Mouse (Mus musculus) neural tube, embryonic 12.5 days (tissue): Measurements from ENCODE around the gene Sqor. TPM values are rescaled to one million over a fixed set of nuclear protein-coding genes. Genes with fewer than 3 reads are reported as not detected.

Source experiments
- ATAC-seq: fragments of 200-750 bp; cut with Nextera tagmentation; 2 replicates; pipeline ENCODE4 v1.8.0; 2017; ENCODE audit warnings: low read depth, mild to moderate bottlenecking, moderate TSS enrichment, moderate library complexity; ENCODE audit not compliant: low FRiP score
- H3K27ac ChIP-seq: fragments of 300-500 bp; sonication (generic); 2 replicates; pipeline ENCODE4 v1.5.1; 2016
- H3K27me3 ChIP-seq: fragments of 300-500 bp; sonication (generic); replicated peaks from 2 replicates; pipeline ENCODE4 v1.6.1; 2016; ENCODE audit warnings: mild to moderate bottlenecking
- H3K36me3 ChIP-seq: fragments of 300-500 bp; sonication (generic); 2 replicates; pipeline ENCODE4 v1.6.1; 2016; ENCODE audit warnings: mild to moderate bottlenecking
- H3K4me1 ChIP-seq: fragments of 300-500 bp; sonication (generic); 2 replicates; pipeline ENCODE4 v1.6.1; 2016
- H3K4me2 ChIP-seq: fragments of 300-500 bp; sonication (generic); replicated peaks from 2 replicates; pipeline ENCODE4 v1.6.1; 2016; ENCODE audit warnings: mild to moderate bottlenecking
- H3K4me3 ChIP-seq: fragments of 300-500 bp; sonication (generic); 2 replicates; pipeline ENCODE4 v1.5.1; 2016
- H3K9ac ChIP-seq: fragments of 300-500 bp; sonication (generic); 2 replicates; pipeline ENCODE4 v1.6.1; 2016; ENCODE audit warnings: mild to moderate bottlenecking
- H3K9me3 ChIP-seq: fragments of 300-500 bp; sonication (generic); 2 replicates; pipeline ENCODE4 v1.6.1; 2016; ENCODE audit warnings: mild to moderate bottlenecking
- WGBS: fragments of 180-500 bp; shearing (Covaris S2); methylation state at CpG from one replicate; pipeline ENCODE4 v1.1.7; 2016; 5-methylcytosine and 5-hydroxymethylcytosine counted together
- polyA plus RNA-seq: library from polyadenylated mRNA; unstranded; fragments of >200 nt; fragmentation: Nextera tagmentation; extraction: Ambion mirVana; gene quantifications from 2 replicates; pipeline ENCODE4 v1.2.1, GENCODE M21; 2016

The Sqor gene
- polyA plus RNA-seq = 2.2 and 2.4 TPM in 2 replicates

DNA sequence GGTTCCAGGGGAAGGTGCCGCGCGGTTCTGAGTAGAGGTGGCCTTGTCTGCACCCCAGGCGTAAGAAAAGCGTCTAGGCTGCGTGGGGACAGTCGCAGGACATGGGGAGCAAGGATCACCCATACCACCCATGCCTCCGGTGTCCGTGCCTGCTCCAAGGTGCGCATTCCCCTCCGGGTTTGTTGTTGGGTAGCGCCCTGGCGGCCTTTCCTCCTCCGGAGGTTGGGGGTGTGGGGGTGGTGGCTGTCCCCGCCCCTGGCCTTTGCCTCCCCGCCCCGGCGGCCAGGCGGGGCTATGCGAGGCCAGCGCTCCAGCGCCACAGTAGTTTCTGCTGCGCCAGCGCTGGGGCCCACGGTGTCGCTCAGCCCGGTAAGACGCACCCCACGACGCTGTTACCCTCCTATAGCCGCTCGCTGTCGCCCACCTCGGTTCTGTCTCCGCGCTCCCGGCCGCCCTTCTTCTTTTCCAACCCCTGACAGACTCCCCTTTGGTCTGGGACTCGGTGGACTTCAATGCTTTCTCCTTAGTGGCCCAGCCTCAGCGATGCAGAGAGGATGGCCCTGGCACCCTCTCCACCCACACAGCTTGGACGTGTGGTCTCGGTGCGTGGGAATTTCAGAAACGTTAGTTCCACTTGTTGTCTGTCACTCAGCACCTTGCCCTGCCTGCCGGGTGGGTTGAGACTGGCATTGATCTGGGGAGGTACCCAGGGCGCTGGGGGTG is at the start of gene Sqor:
Gene Sqor, plus strand, starts transcription at position 167 of the 723 bp plus-strand sequence.
- Histone ChIP-seq H3K4me2 (peak within 1 kb of the TSS; percentile 69), H3K4me3 (peak within 1 kb of the TSS; percentile 31), H3K36me3 (no peaks in the 10 kb centered on the region), H3K9ac (0 out of 2 replicates have a peak within 1 kb of the TSS, but pooled peaks have one; percentile 3), H3K4me1 (peaks cover 8% of the 10 kb centered on the region; the same call in 1 of the 2 replicates), H3K27me3 (peaks cover 24% of the 10 kb centered on the region), H3K27ac (no peak within 1 kb of the TSS), H3K9me3 (no peaks in the 10 kb centered on the region)
- WGBS = under 1% methylated on average over 46 of the region's 46 CpGs
- peak; percentile 44 for ATAC-seq

DNA sequence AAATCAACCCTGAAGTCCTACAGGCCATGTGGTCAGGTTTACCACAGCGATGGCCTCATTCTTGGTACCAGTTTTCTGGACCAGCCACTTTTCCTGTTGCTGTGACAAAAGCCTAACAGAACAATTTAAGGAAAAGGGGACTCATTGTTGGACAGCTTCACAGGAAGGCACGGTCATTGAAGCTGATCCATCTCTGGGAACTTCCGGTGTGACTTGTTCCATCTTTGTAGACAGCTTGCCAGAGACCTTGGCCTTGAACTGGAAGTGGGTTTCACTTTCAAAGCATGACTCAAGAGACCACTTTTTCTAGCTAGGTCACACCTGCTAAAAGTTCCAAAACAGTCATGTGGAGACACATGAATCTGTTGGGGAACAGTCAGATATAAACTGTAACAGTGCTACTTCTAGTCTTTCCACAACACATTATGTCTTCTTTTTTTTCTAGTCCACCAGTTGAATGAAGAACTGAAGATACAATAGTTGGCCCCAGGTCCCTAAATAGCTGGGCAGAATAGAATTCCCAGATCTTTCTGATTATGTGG is 48.7 kb upstream of the Sqor start:
- H3K4me2 ChIP-seq = no peak overlapping the region
- H3K27me3 ChIP-seq = no peaks in the 10 kb centered on the region
- WGBS = 89% methylated on average over 3 of the region's 3 CpGs
- H3K4me1 ChIP-seq = no peaks in the 10 kb centered on the region
- H3K4me3 ChIP-seq = no peak overlapping the region
- ATAC-seq = no peak
- no peak overlapping the region for H3K9ac ChIP-seq
- no peak overlapping the region for H3K27ac ChIP-seq
- H3K9me3 ChIP-seq = no peaks in the 10 kb centered on the region
- H3K36me3 ChIP-seq = no peaks in the 10 kb centered on the region

DNA sequence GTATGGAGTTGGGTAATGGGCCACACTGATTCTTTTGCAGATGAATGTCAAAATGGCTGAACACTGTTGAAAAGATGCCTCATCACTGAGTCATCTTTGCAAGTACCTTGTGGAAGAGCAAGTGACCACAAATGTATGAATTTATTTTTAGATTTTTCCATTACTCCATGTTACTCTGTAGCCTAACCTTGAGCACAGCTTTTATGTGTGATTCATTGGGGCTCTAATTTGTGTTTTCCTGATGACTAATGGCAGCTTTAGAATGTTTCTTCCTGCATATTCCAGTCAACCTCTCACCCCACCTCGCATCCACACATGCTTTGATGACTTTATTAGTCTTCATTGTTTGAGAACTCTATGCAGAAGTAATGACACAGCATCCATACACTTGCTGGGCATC is 45.8 kb upstream of the Sqor start:
- 72% methylated on average over 1 of the region's 1 CpGs for WGBS
- H3K9ac ChIP-seq = no peak overlapping the region
- H3K27ac ChIP-seq = no peak overlapping the region
- ATAC-seq = no peak
- no peak overlapping the region for H3K4me3 ChIP-seq
- no peaks in the 10 kb centered on the region for H3K4me1 ChIP-seq
- H3K4me2 ChIP-seq = no peak overlapping the region
- H3K9me3 ChIP-seq = no peaks in the 10 kb centered on the region
- no peaks in the 10 kb centered on the region for H3K27me3 ChIP-seq
- H3K36me3 ChIP-seq = no peaks in the 10 kb centered on the region

DNA sequence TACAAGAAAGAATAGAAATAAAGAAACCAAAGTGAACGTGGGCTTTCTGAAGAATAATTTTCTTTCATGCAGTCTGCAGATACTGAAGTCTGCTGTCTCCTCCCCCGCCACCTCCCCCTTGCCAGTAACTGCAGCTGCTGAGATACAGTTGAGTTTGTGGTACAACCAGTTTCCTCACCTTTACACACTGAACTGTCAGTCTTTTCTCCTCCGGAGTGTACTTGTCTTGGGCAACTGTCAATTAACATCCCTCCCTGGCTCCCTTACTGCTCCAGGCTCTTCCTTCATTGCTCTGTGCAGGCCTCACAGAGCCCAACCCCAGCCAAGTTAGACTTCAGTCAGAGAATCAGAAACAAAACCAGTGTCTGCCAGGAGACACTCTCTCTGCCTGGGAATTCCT is 44.5 kb upstream of the Sqor start:
- Histone ChIP-seq H3K27ac (no peak overlapping the region), H3K4me2 (no peak overlapping the region), H3K36me3 (no peaks in the 10 kb centered on the region), H3K4me1 (no peaks in the 10 kb centered on the region), H3K9ac (no peak overlapping the region), H3K27me3 (no peaks in the 10 kb centered on the region), H3K9me3 (no peaks in the 10 kb centered on the region), H3K4me3 (no peak overlapping the region)
- WGBS = 84% methylated on average over 3 of the region's 3 CpGs
- no peak for ATAC-seq

DNA sequence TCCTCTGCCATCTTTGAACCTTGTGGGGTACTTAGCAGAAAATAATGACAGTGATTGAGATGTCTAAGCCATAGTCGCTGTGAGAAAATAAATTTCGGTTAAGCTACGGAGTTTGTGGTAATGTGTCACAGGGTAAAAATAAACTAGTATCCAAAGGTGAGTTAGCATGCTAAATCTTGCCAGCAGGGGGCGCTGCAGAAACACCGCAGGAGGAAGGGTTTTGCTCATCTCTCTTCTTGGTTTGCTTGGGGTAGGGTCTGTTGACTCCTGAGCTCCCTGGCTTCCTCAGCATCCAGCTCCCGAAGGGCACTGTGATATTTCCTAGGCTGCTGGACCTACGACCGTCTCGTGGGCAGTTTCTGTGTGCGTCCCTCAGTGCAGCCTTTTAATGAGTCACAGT is 39.4 kb upstream of the Sqor start:
- H3K36me3 ChIP-seq = no peaks in the 10 kb centered on the region
- 57% methylated on average over 10 of the region's 10 CpGs for WGBS
- H3K4me3 ChIP-seq = no peak overlapping the region
- H3K4me1 ChIP-seq = no peaks in the 10 kb centered on the region
- no peak overlapping the region for H3K4me2 ChIP-seq
- H3K9me3 ChIP-seq = no peaks in the 10 kb centered on the region
- no peak for ATAC-seq
- no peak overlapping the region for H3K9ac ChIP-seq
- no peak overlapping the region for H3K27ac ChIP-seq
- H3K27me3 ChIP-seq = no peaks in the 10 kb centered on the region

DNA sequence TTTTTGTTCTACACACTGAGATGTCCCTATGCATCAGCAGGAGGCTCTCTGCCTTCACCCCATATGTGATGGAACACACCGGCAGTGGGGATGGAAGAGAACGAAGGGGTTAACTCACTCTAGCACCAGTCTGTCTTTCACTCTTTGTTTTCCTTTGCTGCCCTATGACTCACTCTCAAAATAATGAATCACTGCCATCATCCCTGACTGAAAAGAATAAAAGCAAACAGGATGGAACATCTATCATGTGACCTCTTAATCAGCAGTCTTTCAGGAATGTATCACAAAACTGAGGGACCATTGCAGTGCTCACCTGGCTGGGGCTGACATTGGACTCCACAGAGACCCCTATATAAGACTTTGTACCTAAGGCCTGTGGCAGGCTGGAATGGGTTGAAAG is 33.6 kb upstream of the Sqor start:
- 73% methylated on average over 2 of the region's 2 CpGs for WGBS
- H3K4me2 ChIP-seq = no peak overlapping the region

DNA sequence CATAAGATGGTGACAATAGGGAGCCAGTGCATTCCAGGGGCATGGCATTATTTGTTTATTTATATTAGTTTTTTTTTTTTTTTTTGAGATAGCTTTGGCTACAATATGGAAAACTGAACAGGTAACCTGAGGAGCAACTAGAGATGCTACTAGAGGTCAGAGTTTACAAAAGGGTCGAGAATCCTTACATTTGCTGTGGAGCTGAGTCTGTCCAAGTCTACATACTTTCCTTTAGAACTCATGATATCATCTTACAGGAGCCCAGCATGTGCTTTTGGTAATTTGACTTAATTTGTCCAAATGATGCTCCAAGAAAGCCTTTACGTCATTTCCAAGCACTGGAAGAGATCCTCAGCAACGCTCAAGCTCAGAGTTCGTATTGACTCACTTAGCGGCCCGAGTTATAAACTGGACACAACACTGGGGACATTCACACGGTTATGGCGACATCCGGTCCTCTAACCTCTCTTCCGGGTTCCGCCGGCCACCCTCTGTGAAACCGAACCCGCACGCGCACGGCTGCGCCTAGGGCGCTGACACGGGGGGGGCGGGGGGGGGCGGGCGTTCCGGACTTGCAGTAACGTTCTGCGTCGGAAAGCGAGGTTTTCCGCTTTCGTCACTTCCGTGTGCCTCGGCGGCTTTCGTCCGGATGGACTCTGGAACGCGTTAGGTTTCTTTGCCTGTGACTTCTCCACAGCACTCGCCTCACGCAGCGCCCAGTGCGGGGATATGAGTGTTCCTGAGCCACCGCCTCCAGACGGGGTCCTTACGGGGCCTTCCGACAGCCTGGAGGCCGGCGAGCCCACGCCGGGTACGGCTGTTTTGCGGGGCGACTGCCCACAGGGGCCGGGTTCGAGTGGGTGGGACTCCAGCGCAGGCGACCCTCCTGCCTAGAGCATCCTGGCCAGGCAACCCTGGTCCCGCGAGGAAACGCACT is 26.9 kb upstream of the Sqor start, which contains the start of gene Bloc1s6:
Gene Bloc1s6, plus strand, starts transcription at position 610 of the 937 bp plus-strand sequence.
- peak; percentile 94 for ATAC-seq
- under 1% methylated on average over 49 of the region's 59 CpGs for WGBS
- H3K4me3 ChIP-seq = peak within 1 kb of the TSS; percentile 79
- peak within 1 kb of the TSS; percentile 95 for H3K9ac ChIP-seq
- H3K9me3 ChIP-seq = no peaks in the 10 kb centered on the region
- peak within 1 kb of the TSS; percentile 74 for H3K4me2 ChIP-seq
- H3K27me3 ChIP-seq = no peaks in the 10 kb centered on the region; the same call in 1 of the 2 replicates
- peaks cover 7% of the 10 kb centered on the region; the same call in 1 of the 2 replicates for H3K4me1 ChIP-seq
- H3K27ac ChIP-seq = peak within 1 kb of the TSS; percentile 86
- peaks cover 7% of the 10 kb centered on the region; the same call in 1 of the 2 replicates for H3K36me3 ChIP-seq

More for the DNA sequence above, 33.6 kb upstream of the Sqor start:
- Histone ChIP-seq H3K4me1 (no peaks in the 10 kb centered on the region), H3K9me3 (no peaks in the 10 kb centered on the region), H3K9ac (no peak overlapping the region), H3K36me3 (no peaks in the 10 kb centered on the region), H3K27me3 (no peaks in the 10 kb centered on the region; the same call in 1 of the 2 replicates), H3K27ac (no peak overlapping the region), H3K4me3 (no peak overlapping the region)
- ATAC-seq = no peak

DNA sequence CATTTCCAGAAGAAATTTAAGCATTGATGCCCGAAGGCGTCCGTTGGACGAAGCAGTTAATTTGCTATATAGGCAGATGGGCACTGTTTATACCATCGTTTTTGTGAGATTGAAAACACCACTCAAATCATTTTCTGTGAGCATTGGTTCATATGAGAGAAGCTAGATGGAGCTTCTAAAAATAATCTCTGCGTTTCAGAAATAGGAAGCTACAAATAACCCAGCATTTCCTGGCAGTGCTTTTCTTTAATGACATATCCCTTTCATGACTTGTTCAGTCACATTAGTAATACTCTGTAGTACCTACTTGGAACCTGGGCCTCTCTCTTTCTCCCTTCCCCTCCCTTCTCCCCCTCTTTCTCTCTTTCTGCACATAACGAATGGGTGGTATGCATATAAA is 26.0 kb upstream of the Sqor start:
- Histone ChIP-seq H3K9me3 (no peaks in the 10 kb centered on the region), H3K27me3 (no peaks in the 10 kb centered on the region; the same call in 1 of the 2 replicates), H3K4me1 (peaks cover 7% of the 10 kb centered on the region; the same call in 1 of the 2 replicates), H3K27ac (no peak overlapping the region), H3K4me2 (peak overlapping the region; percentile 74), H3K9ac (peak overlapping the region; percentile 95), H3K4me3 (peak overlapping the region; percentile 79), H3K36me3 (peaks cover 8% of the 10 kb centered on the region; the same call in 1 of the 2 replicates)
- no peak for ATAC-seq
- 30% methylated on average over 7 of the region's 7 CpGs for WGBS

DNA sequence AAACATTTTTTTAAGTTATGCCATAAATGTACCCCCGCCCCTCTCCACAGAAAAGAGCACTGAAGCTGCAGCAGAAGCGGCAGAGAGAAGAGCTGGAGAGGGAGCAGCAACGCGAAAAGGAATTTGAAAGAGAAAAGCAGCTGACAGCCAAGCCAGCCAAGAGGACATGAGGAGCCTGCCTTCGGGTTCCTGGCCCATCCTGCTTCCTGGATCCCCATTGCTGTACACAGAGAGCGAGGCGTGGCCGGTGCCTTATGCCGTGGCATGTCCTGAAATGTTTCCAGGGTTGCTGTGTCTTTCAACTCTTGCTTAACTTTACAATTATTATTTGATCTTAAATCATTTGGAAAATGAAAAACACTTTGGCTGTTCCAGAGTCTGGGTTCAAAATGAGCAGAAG is 18.6 kb upstream of the Sqor start:
- Histone ChIP-seq H3K4me2 (no peak overlapping the region), H3K9me3 (no peaks in the 10 kb centered on the region), H3K36me3 (peaks cover 36% of the 10 kb centered on the region), H3K9ac (no peak overlapping the region), H3K27ac (no peak overlapping the region), H3K4me3 (no peak overlapping the region), H3K27me3 (no peaks in the 10 kb centered on the region), H3K4me1 (no peaks in the 10 kb centered on the region)
- ATAC-seq = no peak
- 91% methylated on average over 9 of the region's 9 CpGs for whole genome bisulfite sequencing

DNA sequence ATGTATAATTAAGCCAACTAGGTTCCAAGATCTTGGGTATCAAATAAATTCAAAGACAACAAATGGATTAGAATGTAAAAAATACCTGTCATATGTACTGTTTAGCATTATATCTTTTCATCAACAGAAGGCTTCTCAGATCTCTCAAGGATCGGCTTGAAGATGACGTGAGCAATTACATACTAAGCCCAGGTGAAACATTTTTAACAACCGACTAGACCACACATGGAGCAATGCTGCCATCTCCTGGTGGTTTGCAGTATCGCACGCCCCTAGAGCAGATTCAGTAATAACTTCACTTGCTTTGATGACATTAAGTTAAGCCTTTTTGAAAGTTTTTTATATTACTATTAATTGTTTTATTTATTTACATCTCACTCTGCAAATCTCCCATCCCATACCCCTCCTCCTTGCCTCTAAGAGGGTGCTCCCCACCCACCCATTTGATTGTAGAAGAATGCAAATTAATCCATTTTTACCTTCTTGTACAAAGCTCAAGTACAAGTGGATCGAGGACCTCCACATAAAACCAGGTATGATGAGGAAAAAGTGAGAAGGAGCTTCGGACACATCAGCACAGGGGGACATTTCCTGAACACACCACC is 11.2 kb upstream of the Sqor start:
- Histone ChIP-seq H3K9ac (no peak overlapping the region), H3K9me3 (no peaks in the 10 kb centered on the region), H3K27me3 (no peaks in the 10 kb centered on the region), H3K4me1 (no peaks in the 10 kb centered on the region), H3K4me2 (no peak overlapping the region), H3K27ac (no peak overlapping the region), H3K36me3 (no peaks in the 10 kb centered on the region), H3K4me3 (no peak overlapping the region)
- peak; percentile 70 for ATAC-seq
- WGBS = 16% methylated on average over 7 of the region's 7 CpGs

DNA sequence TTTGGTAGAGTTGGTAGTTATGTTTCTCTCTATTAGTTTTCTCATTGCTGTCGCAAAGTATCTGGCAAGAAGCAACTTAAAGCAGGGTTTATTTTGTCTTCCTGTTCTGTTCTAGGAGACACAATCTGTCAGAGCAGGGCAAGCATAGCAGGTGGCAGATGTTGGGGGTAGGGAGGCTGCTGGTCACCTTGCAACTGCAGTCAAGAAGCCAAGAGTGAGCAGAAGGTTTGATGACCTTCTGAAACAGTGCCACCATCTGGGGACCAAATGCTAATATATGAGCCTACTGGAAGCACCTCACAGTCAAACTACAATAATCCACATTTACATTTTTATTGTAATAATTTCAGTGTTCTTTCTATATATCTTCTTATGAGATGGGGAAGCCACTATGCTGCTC is 5.2 kb upstream of the Sqor start:
- Histone ChIP-seq H3K9me3 (no peaks in the 10 kb centered on the region), H3K9ac (no peak overlapping the region)
- 94% methylated on average over 1 of the region's 1 CpGs for WGBS

More for the DNA sequence above, 5.2 kb upstream of the Sqor start:
- ATAC-seq = no peak
- Histone ChIP-seq H3K4me3 (no peak overlapping the region), H3K4me1 (no peaks in the 10 kb centered on the region), H3K36me3 (no peaks in the 10 kb centered on the region), H3K4me2 (no peak overlapping the region), H3K27me3 (peaks cover 13% of the 10 kb centered on the region; the same call in 1 of the 2 replicates), H3K27ac (no peak overlapping the region)
